Mouse (Mus musculus) intestine, embryonic 14.5 days (tissue): ENCODE measurements around the gene Apoa5. TPM values are rescaled to one million over a fixed set of nuclear protein-coding genes. Genes with fewer than 3 reads are reported as not detected.

Source experiments
- ATAC-seq: fragments of 200-750 bp; cut with Nextera tagmentation; replicated peaks from 2 replicates; pipeline ENCODE4 v1.8.0; 2017; ENCODE audit warnings: low read depth, moderate number of reproducible peaks, moderate TSS enrichment, moderate library complexity; ENCODE audit not compliant: low FRiP score, low TSS enrichment
- DNase-seq: peaks from one replicate; pipeline ENCODE4 v3.0.0-alpha.2; 2018; ENCODE audit warnings: low spot score
- H3K27ac ChIP-seq: fragments of 300-500 bp; sonication (generic); 2 replicates; pipeline ENCODE4 v1.5.1; 2014; ENCODE audit warnings: low read depth, mild to moderate bottlenecking, control low read depth
- H3K27me3 ChIP-seq: fragments of 300-500 bp; sonication (generic); replicated peaks from 2 replicates; pipeline ENCODE4 v1.6.1; 2014; ENCODE audit warnings: low read length, control low read depth; ENCODE audit not compliant: control insufficient read depth, insufficient read depth
- H3K36me3 ChIP-seq: fragments of 300-500 bp; sonication (generic); 2 replicates; pipeline ENCODE4 v1.6.1; 2014; ENCODE audit warnings: low read length, control low read depth; ENCODE audit not compliant: control insufficient read depth, insufficient read depth
- H3K4me1 ChIP-seq: fragments of 300-500 bp; sonication (generic); replicated peaks from 2 replicates; pipeline ENCODE4 v1.6.1; 2014; ENCODE audit warnings: low read length, control low read depth, mixed read lengths; ENCODE audit not compliant: control insufficient read depth, insufficient read depth
- H3K4me2 ChIP-seq: fragments of 300-500 bp; sonication (generic); 2 replicates; pipeline ENCODE4 v1.6.1; 2014; ENCODE audit warnings: low read length
- H3K4me3 ChIP-seq: fragments of 300-500 bp; sonication (generic); 2 replicates; pipeline ENCODE4 v1.5.1; 2014; ENCODE audit warnings: low read depth, low read length, control low read depth, mixed read lengths
- H3K9ac ChIP-seq: fragments of 300-500 bp; sonication (generic); 2 replicates; pipeline ENCODE4 v1.6.1; 2014; ENCODE audit warnings: mild to moderate bottlenecking, low read length
- H3K9me3 ChIP-seq: fragments of 300-500 bp; sonication (generic); 2 replicates; pipeline ENCODE4 v1.6.1; 2016; ENCODE audit warnings: low read length, control low read depth; ENCODE audit not compliant: control insufficient read depth
- WGBS: fragments of 180-500 bp; shearing (Covaris S2); extraction: QIAGEN DNeasy Blood & Tissue Kit; methylation state at CpG from one replicate; pipeline ENCODE4 v1.1.7; 2014; 5-methylcytosine and 5-hydroxymethylcytosine counted together
- polyA plus RNA-seq: library from polyadenylated mRNA; unstranded; fragments of >200 nt; fragmentation: Nextera tagmentation; extraction: Ambion mirVana; gene quantifications from 2 replicates; pipeline ENCODE4 v1.2.1, GENCODE M21; 2014

The Apoa5 gene
- polyA plus RNA-seq, 1 experiment from 2014 or later, result not detected

DNA sequence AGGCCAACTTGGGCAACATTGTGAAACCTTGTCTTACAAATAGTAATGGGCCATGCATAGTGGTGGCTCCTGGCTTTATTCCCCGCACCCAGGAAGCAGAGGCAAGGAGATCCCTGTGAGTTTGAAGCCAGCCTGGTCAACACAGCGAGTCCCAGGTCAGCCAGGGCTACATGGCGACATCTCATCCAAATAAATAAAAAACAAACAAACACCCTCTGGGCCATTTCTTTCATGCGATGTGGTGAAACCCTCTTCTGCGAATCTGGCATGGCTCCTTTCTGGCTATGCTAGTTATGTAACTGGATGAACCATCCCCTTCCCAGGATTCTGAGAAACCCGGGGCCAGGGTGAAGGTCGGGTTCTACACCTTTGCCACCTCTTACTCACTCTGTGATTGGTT lies 12.3 kb upstream of the Apoa5 start:
- no peaks in the 10 kb centered on the region for H3K36me3 ChIP-seq
- ATAC-seq (no peak), DNase-seq (no peak)
- no peak overlapping the region for H3K4me2 ChIP-seq
- no peaks in the 10 kb centered on the region for H3K4me1 ChIP-seq
- 87% methylated on average over 7 of the region's 7 CpGs for WGBS
- no peaks in the 10 kb centered on the region for H3K27me3 ChIP-seq
- no peaks in the 10 kb centered on the region for H3K9me3 ChIP-seq
- no peak overlapping the region for H3K4me3 ChIP-seq
- H3K27ac ChIP-seq, result no peak overlapping the region
- H3K9ac ChIP-seq, result no peak overlapping the region

DNA sequence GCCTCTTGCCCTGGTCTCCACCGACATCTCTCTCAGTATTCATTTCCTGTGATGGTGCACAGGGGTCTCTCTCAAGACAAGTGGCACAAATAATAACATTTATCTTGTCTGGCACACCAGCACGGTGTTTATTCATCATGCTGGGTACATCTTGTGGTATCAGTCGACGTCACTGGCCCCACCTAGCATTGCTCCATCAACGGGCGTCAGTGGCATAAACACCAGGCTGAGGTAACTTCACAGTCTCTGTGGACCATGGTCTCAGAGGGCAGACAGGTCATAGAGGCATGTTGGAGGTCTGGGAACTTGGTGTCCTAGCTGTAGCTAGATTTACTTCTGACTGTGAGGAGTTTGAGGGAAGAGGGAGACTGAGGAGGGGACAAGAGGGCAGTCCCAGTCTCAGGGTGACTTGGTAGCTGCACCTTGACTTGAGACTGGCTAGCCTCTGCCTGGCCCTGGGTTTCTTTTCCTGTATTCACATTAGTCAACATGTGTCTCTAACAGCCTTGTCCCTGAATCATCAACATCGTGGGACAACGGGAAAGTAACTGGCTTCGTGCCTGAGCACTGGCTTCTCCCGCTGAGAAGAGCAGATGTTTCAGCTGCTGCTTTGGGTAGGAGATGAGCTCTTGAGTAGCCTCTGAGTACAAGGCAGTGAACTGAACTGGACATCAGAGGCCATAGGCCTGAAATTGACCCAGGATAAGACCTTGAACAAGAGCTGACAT lies 11.6 kb upstream of the Apoa5 start:
- no peaks in the 10 kb centered on the region for H3K9me3 ChIP-seq
- no peaks in the 10 kb centered on the region for H3K36me3 ChIP-seq
- no peak overlapping the region for H3K9ac ChIP-seq
- ATAC-seq, result no peak
- H3K4me3 ChIP-seq, result no peak overlapping the region
- 76% methylated on average over 10 of the region's 10 CpGs for WGBS
- no peak overlapping the region for H3K4me2 ChIP-seq
- H3K27ac ChIP-seq, result no peak overlapping the region
- DNase-seq, result no peak
- H3K27me3 ChIP-seq, result no peaks in the 10 kb centered on the region
- no peaks in the 10 kb centered on the region for H3K4me1 ChIP-seq

- no peak overlapping the region for H3K4me2 ChIP-seq
- no peaks in the 10 kb centered on the region for H3K27me3 ChIP-seq
- H3K9me3 ChIP-seq, result no peaks in the 10 kb centered on the region
- 83% methylated on average over 3 of the region's 3 CpGs for WGBS
- H3K4me1 ChIP-seq, result no peaks in the 10 kb centered on the region
- no peaks in the 10 kb centered on the region for H3K36me3 ChIP-seq
- no peak for DNase-seq
- no peak overlapping the region for H3K27ac ChIP-seq
- H3K9ac ChIP-seq, result no peak overlapping the region
- H3K4me3 ChIP-seq, result no peak overlapping the region
- no peak for ATAC-seq
Measured at GRCm38 (mm10) chr9:46257546-46257945, 10.9 kb upstream of the Apoa5 start.

DNA sequence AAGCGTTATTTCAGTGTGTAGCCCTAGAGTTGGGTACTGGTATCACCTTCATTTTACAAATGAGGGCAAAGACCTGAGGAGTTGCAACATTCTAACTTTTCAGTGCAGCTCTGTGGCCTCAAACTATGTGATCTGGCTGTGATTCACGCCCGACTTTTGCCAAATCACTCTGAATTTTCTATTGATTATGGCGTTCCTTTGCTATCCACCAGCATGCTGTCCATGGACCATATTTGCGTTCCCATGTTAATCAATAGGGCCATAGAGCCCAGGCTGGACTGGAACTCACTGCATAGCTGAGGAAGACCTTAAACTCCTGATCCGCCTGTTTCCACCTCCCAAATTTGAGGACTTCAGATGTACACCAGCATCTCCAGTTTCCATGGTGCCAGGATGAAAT lies 9.3 kb upstream of the Apoa5 start:
- ATAC-seq (no peak), DNase-seq (no peak)
- no peaks in the 10 kb centered on the region for H3K36me3 ChIP-seq
- H3K4me3 ChIP-seq, result no peak overlapping the region
- H3K4me2 ChIP-seq, result no peak overlapping the region
- no peaks in the 10 kb centered on the region for H3K9me3 ChIP-seq
- H3K4me1 ChIP-seq, result no peaks in the 10 kb centered on the region
- H3K27ac ChIP-seq, result no peak overlapping the region
- 87% methylated on average over 6 of the region's 6 CpGs for WGBS
- no peak overlapping the region for H3K9ac ChIP-seq
- H3K27me3 ChIP-seq, result no peaks in the 10 kb centered on the region

- DNase-seq (no peak), ATAC-seq (no peak)
- Histone ChIP-seq H3K4me2 (no peak overlapping the region), H3K4me3 (no peak overlapping the region), H3K4me1 (no peaks in the 10 kb centered on the region), H3K36me3 (no peaks in the 10 kb centered on the region), H3K9ac (no peak overlapping the region), H3K27ac (no peak overlapping the region), H3K9me3 (no peaks in the 10 kb centered on the region), H3K27me3 (no peaks in the 10 kb centered on the region)
- 80% methylated on average over 7 of the region's 7 CpGs for WGBS
Measured at GRCm38 (mm10) chr9:46261131-46261530, 7.3 kb upstream of the Apoa5 start.

- Histone ChIP-seq H3K9me3 (no peaks in the 10 kb centered on the region), H3K36me3 (no peaks in the 10 kb centered on the region), H3K4me3 (no peak overlapping the region), H3K27me3 (peaks cover 10% of the 10 kb centered on the region; the same call in 1 of the 2 replicates), H3K4me1 (peaks cover 5% of the 10 kb centered on the region; the same call in 1 of the 2 replicates), H3K9ac (no peak overlapping the region), H3K27ac (no peak overlapping the region), H3K4me2 (no peak overlapping the region)
- DNase-seq, result no peak
- ATAC-seq, result no peak
- WGBS, result 89% methylated on average over 5 of the region's 5 CpGs
Measured at GRCm38 (mm10) chr9:46269125-46269524, 692 bp downstream of the Apoa5 start.

- Histone ChIP-seq H3K9ac (no peak overlapping the region), H3K27me3 (peaks cover 10% of the 10 kb centered on the region; the same call in 1 of the 2 replicates), H3K4me2 (no peak overlapping the region), H3K9me3 (no peaks in the 10 kb centered on the region), H3K27ac (no peak overlapping the region), H3K36me3 (peaks cover 16% of the 10 kb centered on the region), H3K4me1 (peaks cover 5% of the 10 kb centered on the region; the same call in 1 of the 2 replicates), H3K4me3 (no peak overlapping the region)
- DNase-seq (no peak), ATAC-seq (no peak)
- 89% methylated on average over 4 of the region's 4 CpGs for WGBS
Measured at GRCm38 (mm10) chr9:46270782-46271181, 2.3 kb downstream of the Apoa5 start.

GRCm38 (mm10) chr9:46272070-46272469 lies 3.6 kb downstream of the Apoa5 start:
- DNase-seq (no peak), ATAC-seq (no peak)
- Histone ChIP-seq H3K9ac (no peak overlapping the region), H3K4me2 (no peak overlapping the region), H3K36me3 (peaks cover 29% of the 10 kb centered on the region), H3K4me1 (peaks cover 5% of the 10 kb centered on the region; the same call in 1 of the 2 replicates), H3K4me3 (0 out of 2 replicates have a peak overlapping the region, but pooled peaks have one; percentile 61), H3K9me3 (no peaks in the 10 kb centered on the region), H3K27me3 (peaks cover 10% of the 10 kb centered on the region; the same call in 1 of the 2 replicates), H3K27ac (no peak overlapping the region)
- WGBS, result 79% methylated on average over 9 of the region's 9 CpGs
